Mouse (Mus musculus) ES-E14 (cell line): ENCODE results near the gene Anxa3. TPM values are rescaled to one million over a fixed set of nuclear protein-coding genes. Genes with fewer than 3 reads are reported as not detected.

Experiments
- DNase-seq: peaks from one replicate; pipeline ENCODE4 v3.0.0-alpha.2; 2013; ENCODE audit warnings: low read depth, low spot score
- H3K27ac ChIP-seq: 2 replicates; pipeline ENCODE4 v1.5.1; 2012; ENCODE audit warnings: low read depth, mild to moderate bottlenecking, low read length, moderate library complexity, mixed read lengths; ENCODE audit not compliant: poor library complexity, insufficient read depth, severe bottlenecking
- H3K36me3 ChIP-seq: 2 replicates; pipeline ENCODE4 v1.6.1; 2012; ENCODE audit warnings: mild to moderate bottlenecking, low read length, moderate library complexity, mixed read lengths; ENCODE audit not compliant: control insufficient read depth, poor library complexity, insufficient read depth, severe bottlenecking
- H3K4me1 ChIP-seq, 2 experiments: fragments of 150-350 bp in 1 of 2; sonication (generic) in 1 of 2; 2 replicates each; pipeline ENCODE4 v1.6.1; 2012; ENCODE audit warnings: low read length in 2 of 2, mild to moderate bottlenecking in 1 of 2, mixed read lengths in 1 of 2; ENCODE audit not compliant: control insufficient read depth in 2 of 2, insufficient read depth in 2 of 2, poor library complexity in 1 of 2
- H3K4me3 ChIP-seq, 2 experiments: fragments of 150-350 bp in 1 of 2; sonication (generic) in 1 of 2; 2 replicates each; pipeline ENCODE4 v1.5.1; 2012; ENCODE audit warnings: low read length in 2 of 2, low read depth in 1 of 2, mild to moderate bottlenecking in 1 of 2, mixed read lengths in 1 of 2; ENCODE audit not compliant: insufficient read depth in 1 of 2, poor library complexity in 1 of 2, severe bottlenecking in 1 of 2
- H3K9ac ChIP-seq: 2 replicates; pipeline ENCODE4 v1.6.1; 2012; ENCODE audit warnings: low read depth, mild to moderate bottlenecking, low read length, mixed read lengths; ENCODE audit not compliant: poor library complexity, insufficient read depth, severe bottlenecking
- H3K9me3 ChIP-seq: fragments of 150-350 bp; sonication (generic); 2 replicates; pipeline ENCODE4 v1.6.1; 2012; ENCODE audit warnings: low read depth, mild to moderate bottlenecking, low read length; ENCODE audit not compliant: control insufficient read depth, insufficient read depth
- CHD2 ChIP-seq: IDR thresholded peaks from 2 replicates; pipeline ENCODE4 v1.6.1; 2014; ENCODE audit warnings: mild to moderate bottlenecking, low read depth, low read length, inconsistent platforms
- HCFC1 ChIP-seq: IDR thresholded peaks from 2 replicates; pipeline ENCODE4 v1.6.1; 2012; ENCODE audit warnings: low read length, inconsistent platforms, borderline replicate concordance; ENCODE audit not compliant: insufficient read depth
- MAFK ChIP-seq: IDR thresholded peaks from 2 replicates; pipeline ENCODE4 v1.6.1; 2014; ENCODE audit warnings: mild to moderate bottlenecking, low read depth, low read length, inconsistent platforms; ENCODE audit not compliant: insufficient read depth
- ZC3H11A ChIP-seq: IDR thresholded peaks from 2 replicates; pipeline ENCODE4 v1.6.1; 2012; ENCODE audit warnings: low read depth, mild to moderate bottlenecking, inconsistent platforms, low read length, borderline replicate concordance
- ZNF384 ChIP-seq: IDR thresholded peaks from 2 replicates; pipeline ENCODE4 v1.6.1; 2012; ENCODE audit warnings: low read depth, low read length, inconsistent platforms
- in situ Hi-C, 2 experiments: fragments of 600-800 bp; cut with MboI; formaldehyde crosslinking; loops; one replicate each; pipeline ENCODE4 v1.15.1; 2025; ENCODE audit warnings: low sequenced_read_pairs in 2 of 2, inconsistent platforms in 1 of 2; ENCODE audit not compliant: unreplicated experiment in 2 of 2
- total RNA-seq: library from RNA; depleted of rRNA; stranded (reverse); fragments of 300-350 nt; gene quantifications from 2 replicates; pipeline ENCODE4 v1.2.3, GENCODE M21; 2012

Gene Anxa3
- total RNA-seq, 1 experiment, result 68.3 TPM

GRCm38 (mm10) chr5:96768846-96769471 is 24.2 kb upstream of the Anxa3 start:
- no peak for TF ChIP-seq HCFC1
- TF ChIP-seq CHD2, result no peak
- no peak for TF ChIP-seq MAFK
- no peak for TF ChIP-seq ZNF384
- peak; percentile 64; the same call in 1 of the 2 replicates for TF ChIP-seq ZC3H11A
- no peaks in the 10 kb centered on the region for H3K36me3 ChIP-seq
- no peak overlapping the region for H3K9ac ChIP-seq
- peak; percentile 52 for DNase-seq
- H3K9me3 ChIP-seq, result no peaks in the 10 kb centered on the region
- H3K27ac ChIP-seq, result no peak overlapping the region
- in situ Hi-C loops, result loop anchor here in 1 of 2 experiments (10.0 kb wide), 1 partner anchor 504 kb away; no protein-coding TSS in a partner anchor
- peaks cover 0 to 3% of the 10 kb centered on the region in 2 experiments; a peak in 1 of 4 replicates for H3K4me1 ChIP-seq
- no peak overlapping the region for H3K4me3 ChIP-seq

- no peak for TF ChIP-seq HCFC1
- no peak for TF ChIP-seq MAFK
- no peak for TF ChIP-seq ZNF384
- no peak for TF ChIP-seq CHD2
- no peak for TF ChIP-seq ZC3H11A
- Histone ChIP-seq H3K4me1 (no peaks in the 10 kb centered on the region), H3K27ac (no peak overlapping the region), H3K36me3 (no peaks in the 10 kb centered on the region), H3K9ac (no peak overlapping the region; the same call in 1 of the 2 replicates), H3K4me3 (peak overlapping the region; percentile 24 to 30; a peak in 2 of 4 replicates), H3K9me3 (no peaks in the 10 kb centered on the region)
- peak; percentile 13 for DNase-seq
- in situ Hi-C loops, result no loop called here
Measured at GRCm38 (mm10) chr5:96783506-96784288, 9.4 kb upstream of the Anxa3 start.

GRCm38 (mm10) chr5:96785096-96785495 is 8.0 kb upstream of the Anxa3 start:
- in situ Hi-C loops, result no loop called here
- H3K4me3 ChIP-seq, result no peak overlapping the region
- H3K27ac ChIP-seq, result no peak overlapping the region
- DNase-seq, result no peak
- no peaks in the 10 kb centered on the region for H3K4me1 ChIP-seq
- no peaks in the 10 kb centered on the region for H3K36me3 ChIP-seq
- H3K9me3 ChIP-seq, result no peaks in the 10 kb centered on the region
- TF ChIP-seq MAFK, result no peak
- no peak for TF ChIP-seq CHD2
- TF ChIP-seq ZNF384, result no peak
- no peak for TF ChIP-seq HCFC1
- TF ChIP-seq ZC3H11A, result no peak
- no peak overlapping the region for H3K9ac ChIP-seq

- H3K9ac ChIP-seq, result no peak overlapping the region
- H3K27ac ChIP-seq, result no peak overlapping the region
- H3K36me3 ChIP-seq, result no peaks in the 10 kb centered on the region
- DNase-seq, result no peak
- TF ChIP-seq ZNF384 (no peak), HCFC1 (no peak), CHD2 (no peak), ZC3H11A (no peak), MAFK (no peak)
- no peak overlapping the region for H3K4me3 ChIP-seq
- in situ Hi-C loops, result no loop called here
- no peaks in the 10 kb centered on the region for H3K9me3 ChIP-seq
- no peaks in the 10 kb centered on the region; a peak in 1 of 4 replicates for H3K4me1 ChIP-seq
Measured at GRCm38 (mm10) chr5:96792422-96792821, 717 bp upstream of the Anxa3 start.
